Mouse (Mus musculus) limb, embryonic 11.5 days (tissue): ENCODE measurements around the gene Numa1. TPM values are rescaled to one million over a fixed set of nuclear protein-coding genes. Genes with fewer than 3 reads are reported as not detected.
"Not testable (repeated sequence)": the region's sequence is repeated elsewhere in the genome, so short reads cannot be mapped to it uniquely, and the experiment has no call there.

Experiments
- ATAC-seq: fragments of 200-750 bp; cut with Nextera tagmentation; 2 replicates; pipeline ENCODE4 v1.8.0; 2017; ENCODE audit warnings: low read depth; ENCODE audit not compliant: insufficient number of reproducible peaks, low FRiP score, low TSS enrichment
- DNase-seq: peaks from one replicate; pipeline ENCODE4 v3.0.0-alpha.2; 2015; ENCODE audit warnings: low spot score
- H3K27ac ChIP-seq: fragments of 300-500 bp; sonication (generic); replicated peaks from 2 replicates; pipeline ENCODE4 v1.5.1; 2014; ENCODE audit warnings: low read depth, mild to moderate bottlenecking, low read length
- H3K27me3 ChIP-seq: fragments of 300-500 bp; sonication (generic); 2 replicates; pipeline ENCODE4 v1.6.1; 2014; ENCODE audit warnings: mild to moderate bottlenecking, low read length, mixed read lengths; ENCODE audit not compliant: control insufficient read depth, insufficient read depth
- H3K36me3 ChIP-seq: fragments of 300-500 bp; sonication (generic); 2 replicates; pipeline ENCODE4 v1.6.1; 2014; ENCODE audit warnings: mild to moderate bottlenecking, low read length, moderate library complexity, mixed read lengths; ENCODE audit not compliant: control insufficient read depth, insufficient read depth
- H3K4me1 ChIP-seq: fragments of 300-500 bp; sonication (generic); 2 replicates; pipeline ENCODE4 v1.6.1; 2014; ENCODE audit warnings: low read length, mixed read lengths; ENCODE audit not compliant: control insufficient read depth, insufficient read depth
- H3K4me2 ChIP-seq: fragments of 300-500 bp; sonication (generic); 2 replicates; pipeline ENCODE4 v1.6.1; 2014; ENCODE audit warnings: low read depth, mild to moderate bottlenecking, moderate library complexity; ENCODE audit not compliant: severe bottlenecking
- H3K4me3 ChIP-seq: fragments of 300-500 bp; sonication (generic); 2 replicates; pipeline ENCODE4 v1.5.1; 2014; ENCODE audit warnings: low read depth, low read length
- H3K9ac ChIP-seq: fragments of 300-500 bp; sonication (generic); 2 replicates; pipeline ENCODE4 v1.6.1; 2014; ENCODE audit warnings: mild to moderate bottlenecking, low read length
- H3K9me3 ChIP-seq: fragments of 300-500 bp; sonication (generic); 2 replicates; pipeline ENCODE4 v1.6.1; 2016; ENCODE audit warnings: low read length; ENCODE audit not compliant: control insufficient read depth
- WGBS: fragments of 180-500 bp; shearing (Covaris S2); extraction: QIAGEN DNeasy Blood & Tissue Kit; methylation state at CpG from one replicate; pipeline ENCODE4 v1.1.7; 2014; 5-methylcytosine and 5-hydroxymethylcytosine counted together
- polyA plus RNA-seq: library from polyadenylated mRNA; unstranded; fragments of >200 nt; fragmentation: Nextera tagmentation; extraction: Ambion mirVana; gene quantifications from 2 replicates; pipeline ENCODE4 v1.2.1, GENCODE M21; 2014

Gene Numa1
- polyA plus RNA-seq, 1 experiment from 2014 or later, result 130 TPM

DNA sequence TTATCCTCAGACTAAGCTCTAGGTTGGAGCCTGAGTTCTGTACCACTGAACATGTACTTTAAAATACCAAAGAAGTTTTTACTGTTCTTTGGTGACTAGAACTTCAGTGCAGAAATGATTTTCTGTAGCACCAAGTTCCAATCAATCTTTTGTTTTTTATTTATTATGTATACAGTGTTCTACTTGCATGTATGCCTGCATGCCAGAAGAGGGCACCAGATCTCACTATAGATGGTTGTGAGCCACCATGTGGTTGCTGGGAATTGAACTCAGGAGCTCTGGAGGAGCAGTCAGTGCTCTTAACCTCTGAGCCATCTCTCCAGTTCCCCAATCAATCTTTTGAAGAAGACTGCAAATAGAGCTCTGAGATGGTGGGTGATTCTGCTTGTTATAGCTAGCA lies 8.0 kb upstream of the Numa1 start:
- not testable (repeated sequence) for H3K9me3 ChIP-seq, H3K9ac ChIP-seq, H3K4me1 ChIP-seq, H3K4me3 ChIP-seq, DNase-seq, H3K36me3 ChIP-seq, H3K27me3 ChIP-seq, H3K27ac ChIP-seq, ATAC-seq, H3K4me2 ChIP-seq

- DNase-seq, result no peak
- 95% methylated on average over 3 of the region's 3 CpGs for WGBS
- Histone ChIP-seq H3K27me3 (no peaks in the 10 kb centered on the region), H3K27ac (no peak overlapping the region), H3K4me2 (no peak overlapping the region), H3K4me3 (no peak overlapping the region), H3K36me3 (no peaks in the 10 kb centered on the region), H3K4me1 (no peaks in the 10 kb centered on the region), H3K9me3 (no peaks in the 10 kb centered on the region), H3K9ac (no peak overlapping the region)
- ATAC-seq, result no peak
Observed at GRCm38 (mm10) chr7:101928093-101928492, 5.8 kb upstream of the Numa1 start.

DNA sequence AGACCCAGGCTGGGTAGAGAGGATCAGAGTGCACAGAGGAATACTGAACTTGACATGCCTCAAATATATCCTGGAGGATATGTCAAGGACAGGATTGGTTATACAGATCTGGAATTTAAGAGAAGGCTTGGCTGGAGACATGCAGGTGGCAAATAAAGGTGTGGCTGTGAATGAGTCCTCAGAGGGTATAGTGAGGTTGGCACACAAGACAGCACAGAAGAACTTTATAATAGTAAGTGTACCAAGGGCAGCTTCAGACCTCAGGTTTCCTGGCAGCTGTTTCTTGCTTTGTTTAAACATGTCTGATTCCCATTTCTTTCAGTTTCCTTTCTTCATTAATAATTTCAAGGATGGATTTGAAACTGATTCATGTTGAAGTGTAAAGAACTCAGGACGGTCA lies 1.4 kb upstream of the Numa1 start:
- Histone ChIP-seq H3K4me2 (no peak overlapping the region; the same call in 1 of the 2 replicates), H3K36me3 (no peaks in the 10 kb centered on the region), H3K4me1 (no peaks in the 10 kb centered on the region; the same call in 1 of the 2 replicates), H3K4me3 (peak overlapping the region; percentile 68; the same call in 1 of the 2 replicates), H3K9me3 (no peaks in the 10 kb centered on the region), H3K27ac (no peak overlapping the region), H3K27me3 (no peaks in the 10 kb centered on the region), H3K9ac (no peak overlapping the region)
- 86% methylated on average over 1 of the region's 1 CpGs for WGBS
- ATAC-seq, result no peak
- DNase-seq, result no peak

GRCm38 (mm10) chr7:101933300-101933699 lies 611 bp upstream of the Numa1 start:
- H3K36me3 ChIP-seq, result no peaks in the 10 kb centered on the region; the same call in 1 of the 2 replicates
- H3K9ac ChIP-seq, result peak overlapping the region; percentile 66
- H3K4me2 ChIP-seq, result peak overlapping the region; percentile 57
- H3K27me3 ChIP-seq, result no peaks in the 10 kb centered on the region
- peak overlapping the region; percentile 68 for H3K4me3 ChIP-seq
- WGBS, result 8% methylated on average over 15 of the region's 15 CpGs
- H3K4me1 ChIP-seq, result no peaks in the 10 kb centered on the region; the same call in 1 of the 2 replicates
- peak; percentile 15; the same call in 1 of the 2 replicates for ATAC-seq
- DNase-seq, result no peak
- no peak overlapping the region for H3K27ac ChIP-seq
- H3K9me3 ChIP-seq, result no peaks in the 10 kb centered on the region

DNA sequence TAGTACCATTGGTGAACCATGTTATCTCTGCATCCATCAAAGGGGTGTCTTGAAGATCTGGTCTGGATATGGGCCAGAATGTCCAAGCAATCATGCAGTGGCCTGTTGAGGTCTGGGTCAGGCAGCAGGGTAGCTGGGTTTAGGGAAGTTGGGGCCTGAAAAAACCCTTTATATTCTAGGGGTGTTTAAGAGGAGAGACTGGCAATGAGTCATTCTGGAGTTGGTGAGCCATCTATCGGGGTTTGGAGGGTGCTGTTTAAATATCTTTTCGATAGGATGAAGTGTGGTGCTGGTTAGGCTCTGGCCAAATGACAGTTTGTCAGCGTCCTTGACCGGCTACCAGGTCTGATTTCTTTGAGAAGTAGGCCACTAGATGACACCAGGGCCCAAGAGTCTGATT lies 2.0 kb downstream of the Numa1 start:
- 96% methylated on average over 4 of the region's 4 CpGs for WGBS
- ATAC-seq (no peak), DNase-seq (no peak)
- Histone ChIP-seq H3K27ac (no peak overlapping the region), H3K27me3 (no peaks in the 10 kb centered on the region), H3K9me3 (no peaks in the 10 kb centered on the region), H3K4me2 (no peak overlapping the region), H3K36me3 (peaks cover 2% of the 10 kb centered on the region; the same call in 1 of the 2 replicates), H3K4me1 (no peaks in the 10 kb centered on the region; the same call in 1 of the 2 replicates), H3K9ac (no peak overlapping the region), H3K4me3 (no peak overlapping the region)

DNA sequence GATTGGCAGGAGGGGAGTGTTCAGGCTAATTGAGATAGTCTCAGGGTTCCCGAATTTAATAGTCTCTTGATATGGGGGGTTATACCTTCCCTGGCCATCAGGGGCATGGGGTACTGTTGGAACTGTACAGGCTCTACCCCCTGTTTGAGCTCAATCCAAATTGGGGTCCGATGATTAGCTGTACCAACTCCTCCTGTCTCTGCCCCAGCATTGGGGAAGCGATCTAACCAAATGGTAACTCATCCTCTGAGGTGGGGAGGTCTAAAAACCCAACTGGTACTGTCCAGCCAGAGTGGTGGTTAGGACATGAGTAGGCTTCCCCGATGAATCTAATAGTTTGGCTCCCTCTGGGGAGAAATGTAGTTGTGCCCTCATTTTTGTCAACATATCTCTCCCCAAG lies 3.1 kb downstream of the Numa1 start:
- ATAC-seq (no peak), DNase-seq (no peak)
- no peaks in the 10 kb centered on the region for H3K9me3 ChIP-seq
- WGBS, result 96% methylated on average over 4 of the region's 4 CpGs
- no peak overlapping the region for H3K4me3 ChIP-seq
- H3K27ac ChIP-seq, result no peak overlapping the region
- H3K27me3 ChIP-seq, result no peaks in the 10 kb centered on the region
- no peak overlapping the region for H3K9ac ChIP-seq
- peaks cover 2% of the 10 kb centered on the region; the same call in 1 of the 2 replicates for H3K36me3 ChIP-seq
- H3K4me2 ChIP-seq, result no peak overlapping the region
- H3K4me1 ChIP-seq, result no peaks in the 10 kb centered on the region; the same call in 1 of the 2 replicates

- Histone ChIP-seq H3K36me3 (peaks cover 2% of the 10 kb centered on the region; the same call in 1 of the 2 replicates), H3K9me3 (no peaks in the 10 kb centered on the region), H3K4me2 (no peak overlapping the region), H3K4me3 (no peak overlapping the region), H3K27me3 (no peaks in the 10 kb centered on the region), H3K9ac (no peak overlapping the region), H3K27ac (no peak overlapping the region), H3K4me1 (no peaks in the 10 kb centered on the region; the same call in 1 of the 2 replicates)
- 94% methylated on average over 4 of the region's 4 CpGs for WGBS
- DNase-seq (no peak), ATAC-seq (no peak)
Observed at GRCm38 (mm10) chr7:101937569-101937968, 3.7 kb downstream of the Numa1 start.

- Histone ChIP-seq H3K4me3 (no peak overlapping the region), H3K9me3 (no peaks in the 10 kb centered on the region), H3K4me2 (no peak overlapping the region), H3K9ac (no peak overlapping the region), H3K4me1 (no peaks in the 10 kb centered on the region; the same call in 1 of the 2 replicates), H3K36me3 (peaks cover 2% of the 10 kb centered on the region; the same call in 1 of the 2 replicates), H3K27ac (no peak overlapping the region), H3K27me3 (no peaks in the 10 kb centered on the region)
- no peak for DNase-seq
- no peak for ATAC-seq
- WGBS, result 74% methylated on average over 2 of the region's 2 CpGs
Observed at GRCm38 (mm10) chr7:101938348-101938747, 4.4 kb downstream of the Numa1 start.

- WGBS, result 95% methylated on average over 4 of the region's 4 CpGs
- no peak for ATAC-seq
Observed at GRCm38 (mm10) chr7:101939758-101940157, 5.8 kb downstream of the Numa1 start.

More at GRCm38 (mm10) chr7:101939758-101940157, 5.8 kb downstream of the Numa1 start:
- no peaks in the 10 kb centered on the region for H3K27me3 ChIP-seq
- no peak overlapping the region for H3K27ac ChIP-seq
- no peak overlapping the region for H3K9ac ChIP-seq
- peaks cover 2% of the 10 kb centered on the region; the same call in 1 of the 2 replicates for H3K36me3 ChIP-seq
- H3K4me1 ChIP-seq, result no peaks in the 10 kb centered on the region; the same call in 1 of the 2 replicates
- H3K9me3 ChIP-seq, result no peaks in the 10 kb centered on the region
- DNase-seq, result no peak
- no peak overlapping the region for H3K4me3 ChIP-seq
- H3K4me2 ChIP-seq, result no peak overlapping the region
